16 mouse cellular contexts compared by ENCODE assay signal in genomic region chr19:30833045-30833651, GRCm38 (mm10).
"Had no signal": no experiment of that assay in that cellular context is flagged by ENCODE, and none has a peak within 500 bp of the region (broad histone marks: within the 10 kb centered on the region; RNA-seq: fewer than 3 reads in every experiment).

No protein-coding gene starts in this region.

- H3K9me3 ChIP-seq: limb, embryonic 12.5 days; liver, embryonic 13.5 days; lung, embryonic 15.5 days; megakaryocyte, embryonic 14.5 days; neural tube, embryonic 15.5 days had no signal

- H3K9ac ChIP-seq: limb, embryonic 12.5 days; liver, embryonic 13.5 days; liver, postnatal 0 days; lung, embryonic 15.5 days; neural tube, embryonic 15.5 days had no signal

- DNase-seq: kidney, adult 8-10 months; kidney, postnatal 25 days; liver; liver, embryonic 13.5 days; liver, postnatal 0 days; lung, postnatal 14 days; right cerebral cortex, adult 18-20 months; right cerebral cortex, postnatal 25 days; thymus, postnatal 36 days had no signal

- H3K4me2 ChIP-seq: limb, embryonic 12.5 days; liver, embryonic 13.5 days; lung, embryonic 15.5 days; neural tube, embryonic 15.5 days had no signal

- H3K27ac ChIP-seq: left cerebral cortex, adult 2 months; limb, embryonic 12.5 days; liver, embryonic 13.5 days; lung, embryonic 15.5 days; macrophage; neural tube, embryonic 15.5 days had no signal

- H3K4me3 ChIP-seq: left cerebral cortex, adult 2 months; limb, embryonic 12.5 days; liver, embryonic 13.5 days; lung, embryonic 15.5 days; megakaryocyte, embryonic 14.5 days; myocyte; neural tube, embryonic 15.5 days had no signal

- H3K36me3 ChIP-seq: limb, embryonic 12.5 days; liver, embryonic 13.5 days; lung, embryonic 15.5 days; neural tube, embryonic 15.5 days had no signal

- H3K4me1 ChIP-seq: limb, embryonic 12.5 days; liver, embryonic 13.5 days; lung, embryonic 15.5 days; neural tube, embryonic 15.5 days had no signal

- ATAC-seq: liver, postnatal 0 days had no signal

- H3K27me3 ChIP-seq: limb, embryonic 12.5 days; liver, embryonic 13.5 days; lung, embryonic 15.5 days; megakaryocyte, embryonic 14.5 days; neural tube, embryonic 15.5 days had no signal
